Mouse (Mus musculus): ENCODE results near the gene Hoxd4.

GRCm38 (mm10) chr2:74721882-74722281 lies 10.2 kb downstream of the Hoxd4 start:
- no peak for TF ChIP-seq ZNF384 (IDR thresholded peaks at IDR 0.05; ENCODE audit: low read depth, low read length)
- TF ChIP-seq CHD2 (IDR thresholded peaks at IDR 0.05; ENCODE audit: low read depth, low read length) = no peak
